Mouse (Mus musculus) ES-Bruce4 (cell line): ENCODE results near the gene Mmp14. TPM values are rescaled to one million over a fixed set of nuclear protein-coding genes. Genes with fewer than 3 reads are reported as not detected.

Source experiments
- H3K27ac ChIP-seq: 2 replicates; pipeline ENCODE4 v1.5.1; 2012; ENCODE audit warnings: low read length, inconsistent platforms; ENCODE audit not compliant: insufficient read depth
- H3K27me3 ChIP-seq: 2 replicates; pipeline ENCODE4 v1.6.1; 2012; ENCODE audit warnings: mild to moderate bottlenecking, low read length, inconsistent platforms; ENCODE audit not compliant: control insufficient read depth, poor library complexity, insufficient read depth, severe bottlenecking
- H3K36me3 ChIP-seq: 2 replicates; pipeline ENCODE4 v1.6.1; 2012; ENCODE audit warnings: inconsistent platforms, mild to moderate bottlenecking, low read length, moderate library complexity; ENCODE audit not compliant: control insufficient read depth, poor library complexity, insufficient read depth, severe bottlenecking
- H3K4me1 ChIP-seq: one replicate; pipeline ENCODE4 v1.8.1; 2011; ENCODE audit warnings: low read length; ENCODE audit not compliant: control insufficient read depth, insufficient read depth
- H3K4me3 ChIP-seq: 2 replicates; pipeline ENCODE4 v1.5.1; 2011; ENCODE audit warnings: low read depth, mild to moderate bottlenecking, low read length
- H3K9ac ChIP-seq: 2 replicates; pipeline ENCODE4 v1.6.1; 2012; ENCODE audit warnings: low read depth, mild to moderate bottlenecking, inconsistent platforms; ENCODE audit not compliant: poor library complexity, severe bottlenecking
- H3K9me3 ChIP-seq: replicated peaks from 2 replicates; pipeline ENCODE4 v1.6.1; 2012; ENCODE audit warnings: mild to moderate bottlenecking, low read length, inconsistent platforms; ENCODE audit not compliant: control insufficient read depth, poor library complexity, insufficient read depth, severe bottlenecking
- CTCF ChIP-seq: IDR thresholded peaks from one replicate; pipeline ENCODE4 v1.8.1; 2011; ENCODE audit warnings: low read depth, low read length
- EP300 ChIP-seq: IDR thresholded peaks from 2 replicates; pipeline ENCODE4 v1.6.1; 2011; ENCODE audit warnings: low read depth, low read length; ENCODE audit not compliant: insufficient read depth
- POLR2A ChIP-seq: IDR thresholded peaks from one replicate; pipeline ENCODE4 v1.8.1; 2011; ENCODE audit warnings: low read length; ENCODE audit not compliant: insufficient read depth
- polyA plus RNA-seq: library from polyadenylated mRNA; stranded (reverse); fragments of >200 nt; gene quantifications from 2 replicates; pipeline ENCODE4 v1.2.4, GENCODE M21; 2011; ENCODE audit warnings: low read depth; ENCODE audit not compliant: missing spikeins, insufficient read depth, insufficient read length

Mmp14 gene
- polyA plus RNA-seq, 1 experiment, result 50.4 TPM

DNA sequence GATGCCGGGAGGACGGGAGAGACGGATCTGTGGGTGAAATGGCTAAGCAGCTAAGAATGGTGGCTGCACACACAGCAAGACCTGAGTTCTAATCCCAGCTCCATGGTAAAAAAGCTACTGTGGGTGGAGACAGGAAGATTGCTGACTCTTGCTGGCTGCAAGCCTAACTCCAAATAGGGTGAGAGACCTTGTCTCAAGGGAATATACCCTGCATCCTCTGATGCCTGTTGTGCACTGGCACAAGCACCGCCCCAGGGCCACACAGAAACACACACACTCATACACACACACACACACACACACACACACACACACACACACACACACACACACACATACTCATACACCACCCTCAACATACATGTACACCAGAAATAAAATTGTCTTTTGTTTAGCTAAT, 14.6 kb upstream of the Mmp14 start:
- H3K4me3 ChIP-seq, result peak overlapping the region; percentile 62
- H3K9ac ChIP-seq, result peak overlapping the region; percentile 61
- no peaks in the 10 kb centered on the region for H3K27me3 ChIP-seq
- TF ChIP-seq EP300 (no peak), CTCF (no peak), POLR2A (no peak)
- no peaks in the 10 kb centered on the region for H3K36me3 ChIP-seq
- H3K27ac ChIP-seq, result peak overlapping the region; percentile 60
- peaks cover 2% of the 10 kb centered on the region for H3K4me1 ChIP-seq
- H3K9me3 ChIP-seq, result no peaks in the 10 kb centered on the region

- H3K27ac ChIP-seq, result peak within 1 kb of the TSS; percentile 60
- peak within 1 kb of the TSS; percentile 61 for H3K9ac ChIP-seq
- peak; percentile 74 for TF ChIP-seq CTCF
- no peak for TF ChIP-seq POLR2A
- no peaks in the 10 kb centered on the region for H3K36me3 ChIP-seq
- H3K9me3 ChIP-seq, result no peaks in the 10 kb centered on the region
- H3K4me3 ChIP-seq, result peak within 1 kb of the TSS; percentile 62
- no peaks in the 10 kb centered on the region for H3K27me3 ChIP-seq
- H3K4me1 ChIP-seq, result no peaks in the 10 kb centered on the region
Observed at GRCm38 (mm10) chr14:54417623-54418081, 13.8 kb upstream of the Mmp14 start, which contains the start of gene Slc7a7. Gene Slc7a7, minus strand, starts transcription at chr14:54417780.

DNA sequence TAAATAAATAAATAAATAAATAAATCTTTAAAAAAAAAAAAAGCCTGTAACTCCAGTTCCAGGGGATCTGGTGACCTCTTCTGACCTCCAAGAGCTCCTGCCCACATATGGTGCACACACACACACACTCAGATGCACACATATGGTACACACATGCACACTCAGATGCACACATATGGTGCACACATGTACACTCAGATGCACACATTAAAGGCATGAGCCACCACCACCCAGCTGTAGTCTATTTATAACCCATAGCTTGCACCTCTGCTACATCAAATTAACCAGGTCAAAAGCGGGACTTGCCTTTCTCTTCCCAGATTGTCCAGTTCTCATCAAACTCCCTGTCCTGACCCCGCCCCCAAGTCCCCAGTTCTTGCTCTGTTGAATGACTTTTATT, 10.4 kb upstream of the Mmp14 start:
- no peak overlapping the region for H3K9ac ChIP-seq
- no peaks in the 10 kb centered on the region for H3K9me3 ChIP-seq
- TF ChIP-seq CTCF, result no peak
- no peak for TF ChIP-seq EP300
- no peak for TF ChIP-seq POLR2A
- H3K4me3 ChIP-seq, result no peak overlapping the region
- no peaks in the 10 kb centered on the region for H3K36me3 ChIP-seq
- no peak overlapping the region for H3K27ac ChIP-seq
- H3K27me3 ChIP-seq, result no peaks in the 10 kb centered on the region
- no peaks in the 10 kb centered on the region for H3K4me1 ChIP-seq

DNA sequence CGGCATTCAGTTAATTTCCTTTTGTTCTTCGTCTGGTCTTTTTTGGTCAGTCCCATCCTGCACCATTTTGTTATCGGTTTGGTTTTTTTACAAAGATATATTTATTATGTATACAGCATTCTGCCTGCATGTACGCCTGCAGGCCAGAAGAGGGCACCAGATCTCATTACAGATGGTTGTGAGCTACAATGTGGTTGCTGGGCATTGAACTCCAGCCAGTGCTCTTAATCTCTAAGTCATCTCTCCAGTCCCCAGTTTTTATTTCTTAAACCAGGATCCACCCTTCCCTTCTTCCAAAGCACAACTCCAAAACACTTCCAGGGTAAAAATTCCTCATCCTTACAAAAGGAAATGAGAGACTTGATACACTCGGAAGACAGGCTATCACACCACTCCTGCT, 8.0 kb upstream of the Mmp14 start:
- H3K27ac ChIP-seq, result no peak overlapping the region
- no peaks in the 10 kb centered on the region for H3K36me3 ChIP-seq
- H3K4me1 ChIP-seq, result no peaks in the 10 kb centered on the region
- no peaks in the 10 kb centered on the region for H3K9me3 ChIP-seq
- no peak overlapping the region for H3K4me3 ChIP-seq
- no peaks in the 10 kb centered on the region for H3K27me3 ChIP-seq
- H3K9ac ChIP-seq, result no peak overlapping the region
- peak; percentile 57 for TF ChIP-seq CTCF
- TF ChIP-seq EP300, result no peak

DNA sequence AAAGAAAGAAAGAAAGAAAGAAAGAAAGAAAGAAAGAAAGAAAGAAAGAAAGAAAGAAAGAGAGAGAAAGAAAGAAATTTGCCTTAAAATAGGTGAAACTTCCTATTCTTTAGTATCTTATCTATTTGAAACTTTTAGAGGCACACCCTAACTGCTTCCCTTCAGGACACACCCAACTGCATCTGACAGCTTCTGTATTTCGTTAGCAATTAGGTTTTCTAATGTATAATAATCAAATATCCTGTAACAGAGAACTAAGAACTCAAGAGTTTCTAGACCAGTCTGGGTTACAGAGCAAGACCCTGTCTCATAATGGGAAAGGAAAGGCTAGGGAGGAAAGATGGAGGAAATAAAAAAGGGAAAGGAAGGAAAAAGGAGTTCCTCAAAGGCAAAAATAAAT, 6.8 kb upstream of the Mmp14 start:
- Histone ChIP-seq H3K27ac (no peak overlapping the region), H3K4me3 (no peak overlapping the region), H3K9ac (no peak overlapping the region), H3K36me3 (peaks cover 5% of the 10 kb centered on the region; the same call in 1 of the 2 replicates), H3K27me3 (no peaks in the 10 kb centered on the region), H3K4me1 (no peaks in the 10 kb centered on the region), H3K9me3 (no peaks in the 10 kb centered on the region)
- TF ChIP-seq CTCF, result no peak
- no peak for TF ChIP-seq POLR2A

- H3K9me3 ChIP-seq, result no peaks in the 10 kb centered on the region
- H3K4me3 ChIP-seq, result no peak overlapping the region
- peak overlapping the region; percentile 33; the same call in 1 of the 2 replicates for H3K27ac ChIP-seq
- TF ChIP-seq CTCF (no peak), EP300 (no peak), POLR2A (no peak)
- peaks cover 9% of the 10 kb centered on the region for H3K36me3 ChIP-seq
- H3K27me3 ChIP-seq, result no peaks in the 10 kb centered on the region
- peak overlapping the region; percentile 86 for H3K9ac ChIP-seq
- no peaks in the 10 kb centered on the region for H3K4me1 ChIP-seq
Observed at GRCm38 (mm10) chr14:54425540-54425939, 5.9 kb upstream of the Mmp14 start.
